Mouse (Mus musculus): ENCODE results near the gene Tnp2. TPM values are rescaled to one million over a fixed set of nuclear protein-coding genes. Genes with fewer than 3 reads are reported as not detected.

Tnp2 gene
- total RNA-seq, 2 experiments from 2014 or later = not detected

- no peak for DNase-seq
Measured at GRCm38 (mm10) chr16:10768821-10769220, 19.6 kb downstream of the Tnp2 start.

- DNase-seq = no peak
Measured at GRCm38 (mm10) chr16:10767158-10767557, 21.3 kb downstream of the Tnp2 start.

- no peak for DNase-seq
Measured at GRCm38 (mm10) chr16:10764323-10764722, 24.1 kb downstream of the Tnp2 start.

- no peak for DNase-seq
Measured at GRCm38 (mm10) chr16:10763540-10764264, 24.8 kb downstream of the Tnp2 start.

GRCm38 (mm10) chr16:10762569-10763180 is 25.8 kb downstream of the Tnp2 start:
- no peak for DNase-seq

- no peak for DNase-seq
Measured at GRCm38 (mm10) chr16:10761182-10761581, 27.3 kb downstream of the Tnp2 start.

GRCm38 (mm10) chr16:10756168-10756567 is 32.3 kb downstream of the Tnp2 start:
- no peak for DNase-seq

GRCm38 (mm10) chr16:10754521-10755296 is 33.8 kb downstream of the Tnp2 start:
- DNase-seq = no peak

- no peak for DNase-seq
Measured at GRCm38 (mm10) chr16:10749824-10750223, 38.6 kb downstream of the Tnp2 start.

GRCm38 (mm10) chr16:10749226-10749625 is 39.2 kb downstream of the Tnp2 start:
- no peak for DNase-seq

- DNase-seq = no peak
Measured at GRCm38 (mm10) chr16:10741082-10741481, 47.4 kb downstream of the Tnp2 start.

- DNase-seq = peak; percentile 61
Measured at GRCm38 (mm10) chr16:10739854-10740398, 48.5 kb downstream of the Tnp2 start.

GRCm38 (mm10) chr16:10738866-10739265 is 49.6 kb downstream of the Tnp2 start:
- peak; percentile 48 for DNase-seq

Other genes with a start within 250 kb of the Tnp2 start
- 10 to 100 TPM; 43.0 to 43.1 TPM for gene Dexi, start 245.6 kb downstream of the Tnp2 start, total RNA-seq (2021)
- 10 to 100 TPM; 51.2 to 62.2 TPM for gene Clec16a, start 243.3 kb downstream of the Tnp2 start, total RNA-seq (2021)
- 1 to 10 TPM in 1 of 2 experiments, under 1 TPM in 1; 0.51 to 2.4 TPM for gene Socs1, start 3.1 kb downstream of the Tnp2 start, total RNA-seq (2021)
- gene Prm3, start 2.3 kb upstream of the Tnp2 start, total RNA-seq (2021) = not detected
- not detected for gene Prm2, start 7.5 kb upstream of the Tnp2 start, total RNA-seq (2021)
- not detected for gene Prm1, start 17.2 kb upstream of the Tnp2 start, total RNA-seq (2021)
- not detected for gene Gm11172, start 24.3 kb upstream of the Tnp2 start, total RNA-seq (2021)
- gene Rmi2, start 46.4 kb upstream of the Tnp2 start, total RNA-seq (2021) = 1 to 10 TPM; 2.8 to 3.5 TPM